Mouse (Mus musculus) MEL (cell line): ENCODE measurements at regions not wholly inside any gene's neighbourhood (a gene's known extent, or its start where the extent isn't known, plus 50 kb on each side); places are given as distances from the start of the nearest gene placed in this dataset.

ENCODE experiments used
- DNase-seq: peaks from one replicate; pipeline ENCODE4 v3.0.0; 2011; ENCODE audit warnings: low read depth, low spot score
- H3K27ac ChIP-seq: 2 replicates; pipeline ENCODE4 v1.5.1; 2012; ENCODE audit warnings: low read depth, mild to moderate bottlenecking, control low read depth, low read length, moderate library complexity; ENCODE audit not compliant: control insufficient read depth
- H3K27me3 ChIP-seq, 2 experiments: fragments of 150-350 bp in 1 of 2; sonication (generic) in 1 of 2; 2 replicates each; pipeline ENCODE4 v1.6.1; 2012; ENCODE audit warnings: low read length in 2 of 2, mild to moderate bottlenecking in 2 of 2, improper control_type of control experiment in 1 of 2, moderate library complexity in 1 of 2; ENCODE audit not compliant: insufficient read depth in 2 of 2, control insufficient read depth in 1 of 2
- H3K36me3 ChIP-seq, 2 experiments: 2 replicates each; pipeline ENCODE4 v1.6.1; 2012 to 2014; ENCODE audit warnings: low read length in 2 of 2, improper control_type of control experiment in 1 of 2, inconsistent platforms in 1 of 2, mild to moderate bottlenecking in 1 of 2; ENCODE audit not compliant: insufficient read depth in 2 of 2, control insufficient read depth in 1 of 2
- H3K4me1 ChIP-seq, 2 experiments: fragments of 150-350 bp in 1 of 2; sonication (generic) in 1 of 2; 2 replicates each; pipeline ENCODE4 v1.6.1; 2012; ENCODE audit warnings: low read length in 2 of 2, improper control_type of control experiment in 1 of 2, mild to moderate bottlenecking in 1 of 2; ENCODE audit not compliant: insufficient read depth in 2 of 2, control insufficient read depth in 1 of 2
- H3K4me3 ChIP-seq, 2 experiments: fragments of 150-350 bp in 1 of 2; sonication (generic) in 1 of 2; 2 replicates each; pipeline ENCODE4 v1.5.1; 2012; ENCODE audit warnings: low read depth in 2 of 2, low read length in 2 of 2, mild to moderate bottlenecking in 2 of 2, moderate library complexity in 2 of 2, control low read depth in 1 of 2, improper control_type of control experiment in 1 of 2; ENCODE audit not compliant: control insufficient read depth in 1 of 2, insufficient read depth in 1 of 2
- H3K79me2 ChIP-seq: 2 replicates; pipeline ENCODE4 v1.6.1; 2012; ENCODE audit warnings: mild to moderate bottlenecking, low read length, moderate library complexity; ENCODE audit not compliant: control insufficient read depth, poor library complexity, insufficient read depth
- H3K9ac ChIP-seq: 2 replicates; pipeline ENCODE4 v1.6.1; 2012; ENCODE audit warnings: low read depth, mild to moderate bottlenecking, control low read depth, low read length, moderate library complexity; ENCODE audit not compliant: control insufficient read depth, poor library complexity, severe bottlenecking
- H3K9me3 ChIP-seq: fragments of 150-350 bp; sonication (generic); replicated peaks from 2 replicates; pipeline ENCODE4 v1.6.1; 2012; ENCODE audit warnings: mild to moderate bottlenecking, low read length, improper control_type of control experiment, moderate library complexity; ENCODE audit not compliant: insufficient read depth
- BHLHE40 ChIP-seq: IDR thresholded peaks from 2 replicates; pipeline ENCODE4 v1.6.1; 2012; ENCODE audit warnings: low read depth, mild to moderate bottlenecking, inconsistent platforms, low read length, improper control_type of control experiment, borderline replicate concordance
- CHD2 ChIP-seq: IDR thresholded peaks from 2 replicates; pipeline ENCODE4 v1.6.1; 2011; ENCODE audit warnings: low read length, improper control_type of control experiment
- E2F4 ChIP-seq: IDR thresholded peaks from 2 replicates; pipeline ENCODE4 v1.6.1; 2011; ENCODE audit warnings: low read depth, low read length, improper control_type of control experiment, borderline replicate concordance
- ELF1 ChIP-seq: IDR thresholded peaks from 2 replicates; pipeline ENCODE4 v1.6.1; 2014; ENCODE audit warnings: low read depth, mild to moderate bottlenecking, inconsistent platforms, low read length, improper control_type of control experiment, moderate library complexity
- EP300 ChIP-seq, 2 experiments: IDR thresholded peaks; 2 replicates each; pipeline ENCODE4 v1.6.1; 2011; ENCODE audit warnings: improper control_type of control experiment in 2 of 2, low read length in 2 of 2, low read depth in 1 of 2, mild to moderate bottlenecking in 1 of 2
- ETS1 ChIP-seq: IDR thresholded peaks from 2 replicates; pipeline ENCODE4 v1.6.1; 2012; ENCODE audit warnings: low read depth, mild to moderate bottlenecking, inconsistent platforms, low read length, improper control_type of control experiment, moderate library complexity
- HCFC1 ChIP-seq: IDR thresholded peaks from 2 replicates; pipeline ENCODE4 v1.6.1; 2012; ENCODE audit warnings: low read depth, mild to moderate bottlenecking, inconsistent platforms, low read length, improper control_type of control experiment, moderate library complexity
- JUND ChIP-seq: IDR thresholded peaks from 2 replicates; pipeline ENCODE4 v1.6.1; 2011; ENCODE audit warnings: low read depth, mild to moderate bottlenecking, improper control_type of control experiment, low read length
- MAFK ChIP-seq: IDR thresholded peaks from 2 replicates; pipeline ENCODE4 v1.6.1; 2011; ENCODE audit warnings: low read depth, mild to moderate bottlenecking, low read length, improper control_type of control experiment, borderline replicate concordance
- MAX ChIP-seq: IDR thresholded peaks from 2 replicates; pipeline ENCODE4 v1.6.1; 2011; ENCODE audit warnings: low read length, improper control_type of control experiment
- MAZ ChIP-seq: IDR thresholded peaks from 2 replicates; pipeline ENCODE4 v1.6.1; 2012; ENCODE audit warnings: low read depth, mild to moderate bottlenecking, inconsistent platforms, low read length, improper control_type of control experiment
- MEF2A ChIP-seq: IDR thresholded peaks from 2 replicates; pipeline ENCODE4 v1.6.1; 2014; ENCODE audit warnings: low read depth, mild to moderate bottlenecking, inconsistent platforms, low read length, improper control_type of control experiment; ENCODE audit not compliant: poor library complexity, insufficient replicate concordance, severe bottlenecking; ENCODE audit errors: extremely low read depth
- MXI1 ChIP-seq: IDR thresholded peaks from 2 replicates; pipeline ENCODE4 v1.6.1; 2011; ENCODE audit warnings: mild to moderate bottlenecking, low read depth, low read length, improper control_type of control experiment
- MYB ChIP-seq: IDR thresholded peaks from 2 replicates; pipeline ENCODE4 v1.6.1; 2011; ENCODE audit warnings: mild to moderate bottlenecking, low read depth, low read length, improper control_type of control experiment
- MYC ChIP-seq: IDR thresholded peaks from 2 replicates; pipeline ENCODE4 v1.6.1; 2011; ENCODE audit warnings: low read depth, mild to moderate bottlenecking, low read length, improper control_type of control experiment, moderate library complexity
- NELFE ChIP-seq: IDR thresholded peaks from 2 replicates; pipeline ENCODE4 v1.6.1; 2011; ENCODE audit warnings: low read depth, low read length, improper control_type of control experiment
- POLR2A ChIP-seq, 2 experiments: IDR thresholded peaks; 2 replicates each; pipeline ENCODE4 v1.6.1; 2011 to 2012; ENCODE audit warnings: low read length in 2 of 2, mild to moderate bottlenecking in 2 of 2, control low read depth in 1 of 2, improper control_type of control experiment in 1 of 2, low read depth in 1 of 2, moderate library complexity in 1 of 2; ENCODE audit not compliant: control insufficient read depth in 1 of 2, insufficient read depth in 1 of 2, poor library complexity in 1 of 2
- POLR2AphosphoS5 ChIP-seq: IDR thresholded peaks from 2 replicates; pipeline ENCODE4 v1.6.1; 2012; ENCODE audit warnings: low read depth, borderline replicate concordance, mild to moderate bottlenecking, inconsistent platforms, low read length, moderate library complexity, mixed read lengths
- RAD21 ChIP-seq: IDR thresholded peaks from 2 replicates; pipeline ENCODE4 v1.6.1; 2011; ENCODE audit warnings: mild to moderate bottlenecking, low read depth, low read length, improper control_type of control experiment
- RCOR1 ChIP-seq: IDR thresholded peaks from 2 replicates; pipeline ENCODE4 v1.6.1; 2012; ENCODE audit warnings: low read depth, mild to moderate bottlenecking, inconsistent platforms, low read length, improper control_type of control experiment
- SIN3A ChIP-seq: IDR thresholded peaks from 2 replicates; pipeline ENCODE4 v1.6.1; 2012; ENCODE audit warnings: low read length, improper control_type of control experiment, inconsistent platforms
- TBP ChIP-seq: IDR thresholded peaks from 2 replicates; pipeline ENCODE4 v1.8.0; 2011; ENCODE audit warnings: low read depth, low read length, improper control_type of control experiment
- TCF12 ChIP-seq: IDR thresholded peaks from 2 replicates; pipeline ENCODE4 v1.6.1; 2014; ENCODE audit warnings: low read depth, mild to moderate bottlenecking, inconsistent platforms, low read length, improper control_type of control experiment, moderate library complexity
- UBTF ChIP-seq: IDR thresholded peaks from 2 replicates; pipeline ENCODE4 v1.6.1; 2012; ENCODE audit warnings: low read depth, mild to moderate bottlenecking, inconsistent platforms, low read length, improper control_type of control experiment, moderate library complexity, borderline replicate concordance; ENCODE audit not compliant: insufficient read depth
- USF2 ChIP-seq, 2 experiments: IDR thresholded peaks; 2 replicates each; pipeline ENCODE4 v1.6.1; 2011 to 2012; ENCODE audit warnings: improper control_type of control experiment in 2 of 2, low read length in 2 of 2, borderline replicate concordance in 1 of 2, inconsistent platforms in 1 of 2, low read depth in 1 of 2, mild to moderate bottlenecking in 1 of 2; ENCODE audit not compliant: insufficient read depth in 1 of 2
- ZC3H11A ChIP-seq: IDR thresholded peaks from 2 replicates; pipeline ENCODE4 v1.6.1; 2012; ENCODE audit warnings: low read depth, mild to moderate bottlenecking, inconsistent platforms, low read length, improper control_type of control experiment
- ZKSCAN1 ChIP-seq: IDR thresholded peaks from 2 replicates; pipeline ENCODE4 v1.6.1; 2012; ENCODE audit warnings: low read depth, mild to moderate bottlenecking, inconsistent platforms, low read length, improper control_type of control experiment, moderate library complexity
- ZMIZ1 ChIP-seq: IDR thresholded peaks from 2 replicates; pipeline ENCODE4 v1.6.1; 2012; ENCODE audit warnings: low read depth, mild to moderate bottlenecking, inconsistent platforms, low read length, improper control_type of control experiment, moderate library complexity

- peak overlapping the region; percentile 70 for H3K9ac ChIP-seq
- H3K4me1 ChIP-seq, result peaks cover 17 to 29% of the 10 kb centered on the region in 2 experiments
- peak; percentile 57 for DNase-seq
- peaks cover 0 to 25% of the 10 kb centered on the region in 2 experiments; a peak in 2 of 4 replicates for H3K36me3 ChIP-seq
- H3K27ac ChIP-seq, result peak overlapping the region; percentile 100
- no peaks in the 10 kb centered on the region; the same call in 1 of the 2 replicates for H3K79me2 ChIP-seq
- no peaks in the 10 kb centered on the region for H3K9me3 ChIP-seq
- H3K27me3 ChIP-seq, result no peaks in the 10 kb centered on the region
- H3K4me3 ChIP-seq, result peak overlapping the region; percentile 14 to 26; a peak in 3 of 4 replicates
- TF ChIP-seq MAFK, result no peak
- TF ChIP-seq POLR2AphosphoS5, result no peak
- no peak for TF ChIP-seq ZC3H11A
- peak; percentile 48; the same call in 1 of the 2 replicates for TF ChIP-seq ETS1
- TF ChIP-seq ZMIZ1, result no peak
- peak; percentile 30; the same call in 1 of the 2 replicates for TF ChIP-seq RCOR1
- no peak; the same call in 1 of the 2 replicates for TF ChIP-seq SIN3A
- no peak for TF ChIP-seq CHD2
- TF ChIP-seq UBTF, result no peak
- no peak for TF ChIP-seq TBP
- TF ChIP-seq ZKSCAN1, result no peak
- peak in 1 of 2 experiments; percentile 42; a peak in 1 of 4 replicates for TF ChIP-seq EP300 (IDR thresholded peaks at IDR 0.05; ENCODE audit: low read depth in 1 of 2, low read length in 2 of 2)
- TF ChIP-seq NELFE, result 0 out of 2 replicates have a peak, but pooled peaks have one; percentile 17
- TF ChIP-seq MXI1, result no peak
- no peak for TF ChIP-seq USF2 (IDR thresholded peaks at IDR 0.05; ENCODE audit: borderline replicate concordance in 1 of 2, insufficient read depth in 1 of 2, low read depth in 1 of 2, low read length in 2 of 2)
Measured at GRCm38 (mm10) chr7:64050246-64050645, 103.4 kb upstream of the Trpm1 start.

- peak overlapping the region; percentile 43 to 57 for H3K4me3 ChIP-seq
- peak; percentile 94 for DNase-seq
- no peaks in the 10 kb centered on the region for H3K27me3 ChIP-seq
- peak overlapping the region; percentile 100 for H3K27ac ChIP-seq
- H3K9me3 ChIP-seq, result no peaks in the 10 kb centered on the region
- H3K79me2 ChIP-seq, result no peaks in the 10 kb centered on the region; the same call in 1 of the 2 replicates
- peaks cover 17 to 29% of the 10 kb centered on the region in 2 experiments for H3K4me1 ChIP-seq
- peaks cover 0 to 25% of the 10 kb centered on the region in 2 experiments; a peak in 2 of 4 replicates for H3K36me3 ChIP-seq
- H3K9ac ChIP-seq, result peak overlapping the region; percentile 78
- TF ChIP-seq USF2 (IDR thresholded peaks at IDR 0.05; ENCODE audit: borderline replicate concordance in 1 of 2, insufficient read depth in 1 of 2, low read depth in 1 of 2, low read length in 2 of 2), result no peak
- no peak for TF ChIP-seq MAX
- TF ChIP-seq EP300 (IDR thresholded peaks at IDR 0.05; ENCODE audit: low read depth in 1 of 2, low read length in 2 of 2), result peak; percentile 94 to 95
- peak; percentile 51 for TF ChIP-seq HCFC1
- TF ChIP-seq MYC, result 0 out of 2 replicates have a peak, but pooled peaks have one; percentile 36
- peak; percentile 76; the same call in 1 of the 2 replicates for TF ChIP-seq MAZ
- TF ChIP-seq JUND, result 0 out of 2 replicates have a peak, but pooled peaks have one; percentile 59
- TF ChIP-seq BHLHE40, result peak; percentile 79
- TF ChIP-seq ZC3H11A, result no peak
- no peak; the same call in 1 of the 2 replicates for TF ChIP-seq RAD21
- no peak for TF ChIP-seq ELF1
- TF ChIP-seq ZKSCAN1, result no peak
- TF ChIP-seq TCF12, result peak; percentile 94
- TF ChIP-seq CHD2, result peak; percentile 73
- 0 out of 2 replicates have a peak, but pooled peaks have one; percentile 26 for TF ChIP-seq MEF2A
- TF ChIP-seq ETS1, result peak; percentile 89
- peak in 1 of 2 experiments; percentile 32; a peak in 2 of 4 replicates for TF ChIP-seq POLR2A (IDR thresholded peaks at IDR 0.05; ENCODE audit: control insufficient read depth in 1 of 2, insufficient read depth in 1 of 2, low read depth in 1 of 2, low read length in 2 of 2, poor library complexity in 1 of 2)
- no peak for TF ChIP-seq E2F4
- peak; percentile 48 for TF ChIP-seq MYB
Measured at GRCm38 (mm10) chr7:64049183-64049965, 104.3 kb upstream of the Trpm1 start.
